Mouse (Mus musculus): ENCODE data around the gene Rpp38. TPM values are rescaled to one million over a fixed set of nuclear protein-coding genes. Genes with fewer than 3 reads are reported as not detected.

Gene Rpp38
- polyA plus RNA-seq (2015; fragmentation: Nextera tagmentation; extraction: Ambion mirVana): 13.5 TPM in 2 replicates

GRCm38 (mm10) chr2:3332484-3333242 lies at the start of gene Rpp38:
Rpp38 (minus strand) TSS chr2:3332643.
- peaks cover 12% of the 10 kb centered on the region; the same call in 1 of the 2 replicates for H3K27me3 ChIP-seq
- ATAC-seq (ENCODE audit: low FRiP score): peak; percentile 98
- H3K4me3 ChIP-seq: peak within 1 kb of the TSS; percentile 64
- H3K4me2 ChIP-seq: peak within 1 kb of the TSS; percentile 70
- no peaks in the 10 kb centered on the region for H3K9me3 ChIP-seq
- H3K4me1 ChIP-seq (replicated peaks): peaks cover 24% of the 10 kb centered on the region
- H3K36me3 ChIP-seq: peaks cover 16% of the 10 kb centered on the region
- peak within 1 kb of the TSS; percentile 77 for H3K9ac ChIP-seq
- peak within 1 kb of the TSS; percentile 89 for H3K27ac ChIP-seq
- WGBS: under 1% methylated on average over 45 of the region's 45 CpGs

GRCm38 (mm10) chr2:3365127-3365526 lies 32.7 kb upstream of the Rpp38 start:
- Histone ChIP-seq H3K4me2 (no peak overlapping the region), H3K36me3 (no peaks in the 10 kb centered on the region), H3K9ac (no peak overlapping the region), H3K27me3 (no peaks in the 10 kb centered on the region), H3K27ac (no peak overlapping the region), H3K4me3 (no peak overlapping the region), H3K4me1 (replicated peaks) (no peaks in the 10 kb centered on the region), H3K9me3 (no peaks in the 10 kb centered on the region)
- WGBS: 68% methylated on average over 4 of the region's 4 CpGs
- no peak for ATAC-seq (ENCODE audit: low FRiP score)

- Histone ChIP-seq H3K27ac (no peak overlapping the region), H3K9ac (no peak overlapping the region), H3K4me1 (replicated peaks) (no peaks in the 10 kb centered on the region), H3K36me3 (no peaks in the 10 kb centered on the region), H3K4me3 (no peak overlapping the region), H3K27me3 (peaks cover 3% of the 10 kb centered on the region; the same call in 1 of the 2 replicates), H3K9me3 (no peaks in the 10 kb centered on the region), H3K4me2 (no peak overlapping the region)
- no peak for ATAC-seq (ENCODE audit: low FRiP score)
- 89% methylated on average over 3 of the region's 3 CpGs for WGBS
These were observed 28.6 kb upstream of the Rpp38 start for GRCm38 (mm10) chr2:3361067-3361466.

- no peaks in the 10 kb centered on the region for H3K36me3 ChIP-seq
- no peak overlapping the region for H3K4me3 ChIP-seq
- H3K9ac ChIP-seq: no peak overlapping the region
- H3K4me2 ChIP-seq: no peak overlapping the region
- H3K4me1 ChIP-seq (replicated peaks): no peaks in the 10 kb centered on the region
- H3K27me3 ChIP-seq: peaks cover 3% of the 10 kb centered on the region; the same call in 1 of the 2 replicates
- 82% methylated on average over 3 of the region's 3 CpGs for WGBS
- no peak overlapping the region for H3K27ac ChIP-seq
- no peaks in the 10 kb centered on the region for H3K9me3 ChIP-seq
- ATAC-seq (ENCODE audit: low FRiP score): no peak
These were observed 25.4 kb upstream of the Rpp38 start for GRCm38 (mm10) chr2:3357887-3358286.

GRCm38 (mm10) chr2:3356311-3356710 lies 23.9 kb upstream of the Rpp38 start:
- 83% methylated on average over 3 of the region's 3 CpGs for WGBS
- ATAC-seq (ENCODE audit: low FRiP score): no peak
- Histone ChIP-seq H3K27ac (no peak overlapping the region), H3K4me2 (no peak overlapping the region), H3K9ac (no peak overlapping the region), H3K9me3 (no peaks in the 10 kb centered on the region), H3K4me3 (no peak overlapping the region), H3K36me3 (no peaks in the 10 kb centered on the region), H3K4me1 (replicated peaks) (no peaks in the 10 kb centered on the region), H3K27me3 (peaks cover 3% of the 10 kb centered on the region; the same call in 1 of the 2 replicates)

GRCm38 (mm10) chr2:3355793-3356192 lies 23.4 kb upstream of the Rpp38 start:
- H3K4me1 ChIP-seq (replicated peaks): no peaks in the 10 kb centered on the region
- ATAC-seq (ENCODE audit: low FRiP score): no peak
- H3K4me2 ChIP-seq: no peak overlapping the region
- no peaks in the 10 kb centered on the region for H3K9me3 ChIP-seq
- no peak overlapping the region for H3K4me3 ChIP-seq
- peaks cover 3% of the 10 kb centered on the region; the same call in 1 of the 2 replicates for H3K27me3 ChIP-seq
- 94% methylated on average over 8 of the region's 8 CpGs for WGBS
- H3K36me3 ChIP-seq: no peaks in the 10 kb centered on the region
- no peak overlapping the region for H3K9ac ChIP-seq
- no peak overlapping the region for H3K27ac ChIP-seq

- no peaks in the 10 kb centered on the region for H3K4me1 ChIP-seq (replicated peaks)
- H3K9me3 ChIP-seq: no peaks in the 10 kb centered on the region
- no peaks in the 10 kb centered on the region for H3K36me3 ChIP-seq
- H3K27me3 ChIP-seq: peaks cover 3% of the 10 kb centered on the region; the same call in 1 of the 2 replicates
- ATAC-seq (ENCODE audit: low FRiP score): no peak
- H3K4me2 ChIP-seq: no peak overlapping the region
- no peak overlapping the region for H3K27ac ChIP-seq
- H3K9ac ChIP-seq: no peak overlapping the region
- H3K4me3 ChIP-seq: no peak overlapping the region
These were observed 20.7 kb upstream of the Rpp38 start for GRCm38 (mm10) chr2:3353160-3353559.

GRCm38 (mm10) chr2:3348919-3349318 lies 16.5 kb upstream of the Rpp38 start:
- no peaks in the 10 kb centered on the region for H3K4me1 ChIP-seq (replicated peaks)
- H3K4me3 ChIP-seq: no peak overlapping the region
- no peak overlapping the region for H3K4me2 ChIP-seq
- H3K9me3 ChIP-seq: no peaks in the 10 kb centered on the region
- no peak overlapping the region for H3K9ac ChIP-seq
- no peak for ATAC-seq (ENCODE audit: low FRiP score)
- no peaks in the 10 kb centered on the region for H3K36me3 ChIP-seq
- H3K27me3 ChIP-seq: peaks cover 6% of the 10 kb centered on the region; the same call in 1 of the 2 replicates
- H3K27ac ChIP-seq: no peak overlapping the region
- WGBS: 22% methylated on average over 3 of the region's 3 CpGs

GRCm38 (mm10) chr2:3348422-3348821 lies 16.0 kb upstream of the Rpp38 start:
- no peaks in the 10 kb centered on the region for H3K36me3 ChIP-seq
- no peak overlapping the region for H3K4me2 ChIP-seq
- H3K4me3 ChIP-seq: no peak overlapping the region
- no peak for ATAC-seq (ENCODE audit: low FRiP score)
- WGBS: 81% methylated on average over 4 of the region's 4 CpGs
- H3K27me3 ChIP-seq: peaks cover 6% of the 10 kb centered on the region; the same call in 1 of the 2 replicates
- no peak overlapping the region for H3K27ac ChIP-seq
- H3K9ac ChIP-seq: no peak overlapping the region
- no peaks in the 10 kb centered on the region for H3K4me1 ChIP-seq (replicated peaks)
- no peaks in the 10 kb centered on the region for H3K9me3 ChIP-seq

GRCm38 (mm10) chr2:3335611-3336301 lies 3.3 kb upstream of the Rpp38 start, which contains the start of gene Acbd7:
Acbd7 (plus strand) TSS chr2:3336168.
- no peak within 1 kb of the TSS for H3K27ac ChIP-seq
- H3K27me3 ChIP-seq: peaks cover 16% of the 10 kb centered on the region; the same call in 1 of the 2 replicates
- 6% methylated on average over 20 of the region's 20 CpGs for whole genome bisulfite sequencing
- H3K9ac ChIP-seq: peak within 1 kb of the TSS; percentile 55
- no peaks in the 10 kb centered on the region for H3K36me3 ChIP-seq
- 0 out of 2 replicates have a peak, but pooled peaks have one; percentile 3 for ATAC-seq (ENCODE audit: low FRiP score)
- H3K4me3 ChIP-seq: peak within 1 kb of the TSS; percentile 35
- H3K9me3 ChIP-seq: no peaks in the 10 kb centered on the region
- peaks cover 22% of the 10 kb centered on the region for H3K4me1 ChIP-seq (replicated peaks)
- H3K4me2 ChIP-seq: peak within 1 kb of the TSS; percentile 65

GRCm38 (mm10) chr2:3333761-3334160 lies 1.3 kb upstream of the Rpp38 start:
- no peak overlapping the region for H3K4me2 ChIP-seq
- no peaks in the 10 kb centered on the region for H3K9me3 ChIP-seq
- no peak for ATAC-seq (ENCODE audit: low FRiP score)
- H3K27me3 ChIP-seq: peaks cover 16% of the 10 kb centered on the region; the same call in 1 of the 2 replicates
- peaks cover 24% of the 10 kb centered on the region for H3K4me1 ChIP-seq (replicated peaks)
- no peak overlapping the region for H3K4me3 ChIP-seq
- H3K36me3 ChIP-seq: peaks cover 6% of the 10 kb centered on the region; the same call in 1 of the 2 replicates
- WGBS: 93% methylated on average over 12 of the region's 12 CpGs
- H3K27ac ChIP-seq: no peak overlapping the region
- H3K9ac ChIP-seq: no peak overlapping the region

- ATAC-seq (ENCODE audit: low FRiP score): no peak
- no peaks in the 10 kb centered on the region for H3K9me3 ChIP-seq
- peaks cover 24% of the 10 kb centered on the region for H3K4me1 ChIP-seq (replicated peaks)
- H3K4me3 ChIP-seq: peak overlapping the region; percentile 64
- peak overlapping the region; percentile 77 for H3K9ac ChIP-seq
- peaks cover 8% of the 10 kb centered on the region; the same call in 1 of the 2 replicates for H3K27me3 ChIP-seq
- peak overlapping the region; percentile 84 for H3K27ac ChIP-seq
- H3K36me3 ChIP-seq: peaks cover 16% of the 10 kb centered on the region
- WGBS: 2% methylated on average over 21 of the region's 21 CpGs
- H3K4me2 ChIP-seq: peak overlapping the region; percentile 70
These were observed 387 bp downstream of the Rpp38 start for GRCm38 (mm10) chr2:3332056-3332455.

All from hindbrain, embryonic 13.5 days (tissue).